Mouse (Mus musculus): ENCODE results near the gene Cx3cr1. TPM values are rescaled to one million over a fixed set of nuclear protein-coding genes. Genes with fewer than 3 reads are reported as not detected.

Cx3cr1 gene
- 8.9 TPM for polyA plus RNA-seq (2014; fragmentation: Illumina TruSeq; extraction: RNeasy Lipid Tissue Mini Kit (QIAGEN cat#74804); ENCODE audit: low read depth, low replicate concordance)

GRCm38 (mm10) chr9:120069779-120070178 is at the start of gene Cx3cr1:
TSS of gene Cx3cr1 (minus strand) at chr9:120069879.

GRCm38 (mm10) chr9:120110211-120111018 is 40.7 kb upstream of the Cx3cr1 start, which contains the start of gene Slc25a38:
TSS of gene Slc25a38 (plus strand) at chr9:120110374.

GRCm38 (mm10) chr9:120091696-120092238 is 22.1 kb upstream of the Cx3cr1 start, which contains the start of gene Ccr8:
TSS of gene Ccr8 (plus strand) at chr9:120092114.

GRCm38 (mm10) chr9:120023086-120023811 is 46.4 kb downstream of the Cx3cr1 start, which contains the start of gene Xirp1:
TSS of gene Xirp1 (minus strand) at chr9:120023598.

GRCm38 (mm10) chr9:119984536-119985011 is 85.1 kb downstream of the Cx3cr1 start, which contains the start of gene Csrnp1:
TSS of gene Csrnp1 (minus strand) at chr9:119984658.

GRCm38 (mm10) chr9:119937005-119937773 is 132.5 kb downstream of the Cx3cr1 start, which contains the start of the genes Gorasp1 and Ttc21a:
TSS of gene Gorasp1 (minus strand) at chr9:119937565.
TSS of gene Ttc21a (plus strand) at chr9:119937606.

GRCm38 (mm10) chr9:119894339-119895009 is 175.2 kb downstream of the Cx3cr1 start, which contains the start of gene Wdr48:
TSS of gene Wdr48 (plus strand) at chr9:119894878.

Other genes starting within 250 kb of the Cx3cr1 start
- 0.57 TPM for gene Scn11a, start 244.4 kb downstream of the Cx3cr1 start, polyA plus RNA-seq (2014; fragmentation: Illumina TruSeq; extraction: RNeasy Lipid Tissue Mini Kit (QIAGEN cat#74804); ENCODE audit: low read depth, low replicate concordance)
- gene Wdr48, start 175.0 kb downstream of the Cx3cr1 start, polyA plus RNA-seq (2014; fragmentation: Illumina TruSeq; extraction: RNeasy Lipid Tissue Mini Kit (QIAGEN cat#74804); ENCODE audit: low read depth, low replicate concordance) = 117 TPM
- gene Gorasp1, start 132.3 kb downstream of the Cx3cr1 start, polyA plus RNA-seq (2014; fragmentation: Illumina TruSeq; extraction: RNeasy Lipid Tissue Mini Kit (QIAGEN cat#74804); ENCODE audit: low read depth, low replicate concordance) = 4.2 TPM
- not detected for gene Ttc21a, start 132.3 kb downstream of the Cx3cr1 start, polyA plus RNA-seq (2014; fragmentation: Illumina TruSeq; extraction: RNeasy Lipid Tissue Mini Kit (QIAGEN cat#74804); ENCODE audit: low read depth, low replicate concordance)
- 0.19 TPM for gene Csrnp1, start 85.2 kb downstream of the Cx3cr1 start, polyA plus RNA-seq (2014; fragmentation: Illumina TruSeq; extraction: RNeasy Lipid Tissue Mini Kit (QIAGEN cat#74804); ENCODE audit: low read depth, low replicate concordance)
- gene Xirp1, start 46.3 kb downstream of the Cx3cr1 start, polyA plus RNA-seq (2014; fragmentation: Illumina TruSeq; extraction: RNeasy Lipid Tissue Mini Kit (QIAGEN cat#74804); ENCODE audit: low read depth, low replicate concordance) = not detected
- gene Ccr8, start 22.2 kb upstream of the Cx3cr1 start, polyA plus RNA-seq (2014; fragmentation: Illumina TruSeq; extraction: RNeasy Lipid Tissue Mini Kit (QIAGEN cat#74804); ENCODE audit: low read depth, low replicate concordance) = not detected
- gene Slc25a38, start 40.5 kb upstream of the Cx3cr1 start, polyA plus RNA-seq (2014; fragmentation: Illumina TruSeq; extraction: RNeasy Lipid Tissue Mini Kit (QIAGEN cat#74804); ENCODE audit: low read depth, low replicate concordance) = 2.0 TPM
- gene Rpsa, start 57.8 kb upstream of the Cx3cr1 start, polyA plus RNA-seq (2014; fragmentation: Illumina TruSeq; extraction: RNeasy Lipid Tissue Mini Kit (QIAGEN cat#74804); ENCODE audit: low read depth, low replicate concordance) = 120 TPM
- not detected for gene Mobp, start 79.8 kb upstream of the Cx3cr1 start, polyA plus RNA-seq (2014; fragmentation: Illumina TruSeq; extraction: RNeasy Lipid Tissue Mini Kit (QIAGEN cat#74804); ENCODE audit: low read depth, low replicate concordance)
- gene Myrip, start 231.6 kb upstream of the Cx3cr1 start, polyA plus RNA-seq (2014; fragmentation: Illumina TruSeq; extraction: RNeasy Lipid Tissue Mini Kit (QIAGEN cat#74804); ENCODE audit: low read depth, low replicate concordance) = 1.5 TPM

All from sigmoid colon, adult 10 weeks (tissue).